Mouse (Mus musculus): ENCODE results near the gene Ccer1. TPM values are rescaled to one million over a fixed set of nuclear protein-coding genes. Genes with fewer than 3 reads are reported as not detected.
A peak's percentile ranks its signal among the peaks of the same experiment; 100 is the strongest.
"Not testable (repeated sequence)": the region's sequence is repeated elsewhere in the genome, so short reads cannot be mapped to it uniquely, and the experiment has no call there.

The Ccer1 gene
- not detected in 2 replicates for total RNA-seq (2014; fragmentation: Nextera tagmentation)
- total RNA-seq (2017) = not detected in 2 replicates

- ATAC-seq (replicated peaks; ENCODE audit: poor library complexity, severe bottlenecking) = no peak
These were observed at the start of gene Ccer1 for GRCm38 (mm10) chr10:97692913-97693312. TSS of gene Ccer1 (plus strand) at chr10:97693059.

DNA sequence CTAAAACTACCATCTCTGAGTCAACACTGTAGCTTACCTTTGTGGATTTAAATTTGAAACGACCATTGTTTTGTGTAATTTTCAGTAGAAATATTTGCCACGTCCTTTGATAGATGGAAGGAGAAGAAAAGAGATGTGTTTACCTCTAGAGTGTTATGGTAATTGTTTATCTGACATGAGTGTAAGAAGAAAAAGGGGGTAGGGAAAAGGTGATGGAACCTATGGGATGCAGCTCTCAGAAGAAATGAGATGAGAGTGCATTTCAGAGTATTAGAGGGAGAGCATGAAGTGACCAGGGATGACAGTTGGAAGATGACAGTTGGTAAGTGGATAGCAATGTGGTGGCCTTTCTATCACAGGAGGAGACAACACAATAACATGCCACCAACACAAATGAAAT lies 49.1 kb upstream of the Ccer1 start, which contains the start of gene Epyc:
TSS of gene Epyc (plus strand) at position 301 of the 400 bp plus-strand sequence.
- no peak for ATAC-seq (replicated peaks; ENCODE audit: poor library complexity, severe bottlenecking)

DNA sequence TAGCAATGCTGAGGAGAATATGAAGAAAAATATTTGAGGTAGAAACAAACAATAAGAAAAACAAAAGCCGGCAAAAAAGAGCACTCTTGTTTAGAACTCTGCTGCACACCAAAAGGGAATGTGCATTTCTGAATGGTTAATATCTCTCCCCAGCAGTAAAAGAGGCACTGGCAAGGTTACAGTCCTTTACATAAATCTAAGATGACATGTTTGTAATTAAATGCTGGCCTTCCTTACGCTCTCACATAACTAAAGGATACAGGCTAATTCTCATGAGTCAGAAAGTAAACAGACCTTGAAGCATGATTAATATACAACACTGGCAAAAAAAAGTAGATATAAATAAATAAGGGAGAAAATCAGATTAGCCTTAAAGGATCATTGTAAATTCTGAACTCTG lies 42.5 kb upstream of the Ccer1 start:
- no peak for ATAC-seq (replicated peaks; ENCODE audit: poor library complexity, severe bottlenecking)

- ATAC-seq (replicated peaks; ENCODE audit: poor library complexity, severe bottlenecking) = no peak
These were observed 33.4 kb upstream of the Ccer1 start for GRCm38 (mm10) chr10:97659489-97659888.

GRCm38 (mm10) chr10:97668656-97669055 lies 24.2 kb upstream of the Ccer1 start:
- ATAC-seq (replicated peaks; ENCODE audit: poor library complexity, severe bottlenecking) = no peak

DNA sequence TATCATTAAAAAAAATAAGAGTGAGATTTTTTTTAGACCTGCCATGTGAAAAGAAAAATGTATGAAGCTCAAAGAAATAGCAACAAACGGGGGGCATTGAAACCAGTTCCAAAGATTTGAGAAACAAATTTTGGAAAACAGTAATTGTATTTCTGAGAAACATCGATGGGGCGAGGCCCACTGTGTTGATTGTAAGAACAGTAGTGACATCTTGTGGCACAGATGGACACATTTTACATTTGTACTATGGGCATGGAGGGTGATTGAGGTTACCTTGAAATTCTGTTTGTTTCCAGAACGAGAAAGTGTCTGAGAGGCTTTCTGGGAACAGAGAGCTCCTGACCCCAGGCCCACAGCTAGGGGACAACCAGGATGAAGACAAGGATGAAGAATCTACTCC lies 22.7 kb upstream of the Ccer1 start:
- no peak for ATAC-seq (replicated peaks; ENCODE audit: poor library complexity, severe bottlenecking)

- ATAC-seq (replicated peaks; ENCODE audit: poor library complexity, severe bottlenecking) = no peak
These were observed 19.6 kb upstream of the Ccer1 start for GRCm38 (mm10) chr10:97673239-97673638.

DNA sequence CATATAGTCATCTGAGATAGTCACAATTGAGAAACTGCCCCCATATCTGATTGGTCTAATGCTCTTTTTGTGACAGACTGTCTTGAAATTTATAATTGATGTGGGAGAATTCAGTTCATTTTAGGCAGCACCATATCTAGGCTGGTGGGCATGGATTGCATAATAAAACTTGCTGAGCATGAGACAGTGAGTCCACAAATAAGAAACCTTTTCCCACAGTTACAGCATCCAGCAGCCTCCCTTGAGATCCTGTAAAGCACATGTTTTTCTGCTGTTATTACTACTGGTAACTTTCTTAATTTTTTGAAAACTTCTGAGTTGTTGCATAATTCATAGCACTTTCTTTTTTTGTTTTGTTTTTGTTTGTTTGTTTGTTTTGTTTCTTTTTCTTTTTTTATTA lies 9.9 kb upstream of the Ccer1 start:
- no peak for ATAC-seq (replicated peaks; ENCODE audit: poor library complexity, severe bottlenecking)

DNA sequence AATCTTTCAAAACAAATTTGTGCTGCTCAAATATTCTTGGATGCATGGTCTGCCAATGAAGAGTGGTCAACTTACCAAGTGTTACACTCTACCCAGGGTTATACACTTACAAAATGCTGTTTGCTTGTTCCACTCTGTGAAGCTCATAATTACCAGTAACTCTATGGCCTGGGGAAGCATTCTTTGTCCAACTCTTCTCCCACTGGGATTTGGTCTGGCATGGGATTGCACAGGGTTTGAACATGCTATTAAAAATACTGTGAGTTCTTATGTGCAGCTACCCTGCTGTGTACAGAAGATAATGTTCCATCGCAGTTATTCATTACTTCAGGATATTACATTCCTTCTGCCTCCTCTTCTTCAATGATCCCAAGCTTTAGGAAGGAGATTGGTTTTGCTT lies 5.7 kb upstream of the Ccer1 start:
- no peak for ATAC-seq (replicated peaks; ENCODE audit: poor library complexity, severe bottlenecking)

GRCm38 (mm10) chr10:97689425-97689824 lies 3.4 kb upstream of the Ccer1 start:
- no peak for ATAC-seq (replicated peaks; ENCODE audit: poor library complexity, severe bottlenecking)

DNA sequence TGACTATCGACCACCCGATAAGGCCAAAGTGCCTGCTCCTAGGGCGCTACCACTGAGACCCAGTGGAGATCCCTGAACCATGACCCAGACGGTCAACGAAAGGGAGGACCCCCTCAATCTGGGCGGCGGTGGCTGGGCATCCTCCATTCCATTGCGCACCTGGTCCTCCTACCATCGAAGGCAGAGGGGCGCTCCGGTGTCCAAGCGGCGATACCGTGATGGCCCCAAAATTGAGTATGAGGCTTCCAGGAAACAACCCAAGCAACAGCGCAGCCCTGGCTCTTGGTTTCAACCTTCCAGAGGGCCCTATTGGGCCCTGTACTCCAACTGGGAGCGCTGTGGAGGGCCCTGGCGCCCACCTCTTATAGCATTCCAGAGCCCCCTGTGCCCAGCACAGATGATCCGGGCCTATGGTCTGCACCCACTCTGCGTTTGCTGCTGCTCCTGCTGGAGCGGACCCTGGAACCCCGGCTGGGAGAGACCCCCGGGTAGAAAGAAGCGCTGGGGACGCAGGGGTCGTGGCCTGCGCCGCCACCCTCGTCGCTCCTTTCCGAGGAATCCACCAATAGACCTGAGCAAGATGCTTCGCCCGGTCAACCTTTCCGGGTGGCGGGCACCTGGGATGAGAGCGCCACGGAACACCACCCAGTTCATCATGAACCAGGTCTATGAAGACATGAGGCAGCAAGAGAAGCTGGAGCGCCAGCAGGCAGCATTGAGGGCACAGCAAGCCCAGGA lies 708 bp downstream of the Ccer1 start:
- ATAC-seq (replicated peaks; ENCODE audit: poor library complexity, severe bottlenecking) = no peak

DNA sequence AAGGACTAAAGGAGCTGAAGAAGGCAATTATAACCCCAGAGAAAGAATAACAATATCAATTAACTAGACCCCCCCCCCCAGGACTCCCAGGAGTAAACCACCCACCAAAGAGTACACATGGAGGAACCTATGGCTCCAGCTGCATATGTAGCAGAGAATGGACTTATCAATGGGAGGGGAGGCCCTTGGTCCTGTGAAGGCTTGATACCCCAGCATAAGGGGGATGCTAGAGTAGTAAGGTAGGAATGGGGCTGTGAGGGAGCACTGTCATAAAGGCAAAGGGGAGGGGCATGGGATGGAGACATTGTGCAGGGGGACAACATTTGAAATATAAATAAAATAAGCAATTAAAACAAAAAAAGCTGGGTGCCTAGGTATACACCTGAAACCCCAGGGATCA lies 9.5 kb downstream of the Ccer1 start:
- no peak for ATAC-seq (replicated peaks; ENCODE audit: poor library complexity, severe bottlenecking)

DNA sequence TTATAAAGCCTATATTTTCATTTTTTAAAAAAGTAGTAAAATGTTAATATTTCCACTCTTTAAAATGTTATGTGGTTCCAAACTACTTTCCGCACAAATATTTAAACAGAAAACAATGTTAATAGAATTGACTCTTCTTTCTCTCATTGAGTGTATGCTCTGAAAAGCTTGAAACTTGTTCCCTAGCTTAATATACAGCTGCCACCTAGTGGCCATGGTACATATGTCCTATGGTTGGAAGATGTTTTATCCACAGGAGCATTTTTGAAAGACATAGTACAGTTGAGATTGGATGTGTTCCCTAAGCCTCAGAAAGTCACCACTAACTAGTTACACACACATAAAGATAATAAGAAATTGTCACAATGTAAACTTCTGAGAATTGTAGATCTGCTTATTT lies 11.7 kb downstream of the Ccer1 start:
- peak; percentile 70 for ATAC-seq (replicated peaks; ENCODE audit: poor library complexity, severe bottlenecking)

GRCm38 (mm10) chr10:97712687-97713086 lies 19.8 kb downstream of the Ccer1 start:
- ATAC-seq (replicated peaks; ENCODE audit: poor library complexity, severe bottlenecking) = peak; percentile 92

DNA sequence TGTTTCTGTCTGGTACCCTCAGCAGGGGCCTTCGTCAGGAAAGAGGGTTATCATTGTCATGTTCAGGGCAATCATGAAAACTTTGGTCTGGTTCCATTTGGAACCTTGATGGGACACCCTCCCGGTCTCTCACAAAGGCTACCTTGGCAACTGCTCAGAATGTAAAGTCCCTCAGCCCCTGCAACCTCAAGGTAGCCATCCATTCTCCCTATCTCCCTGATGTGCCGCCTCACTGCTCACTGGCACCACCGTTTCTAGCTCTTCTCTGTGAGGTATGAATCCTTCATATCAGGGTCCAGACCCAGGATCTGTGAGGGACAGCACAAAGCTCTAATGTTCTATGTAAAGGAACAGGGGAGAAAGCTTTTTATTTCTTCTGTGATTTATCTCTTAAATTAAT lies 21.7 kb downstream of the Ccer1 start:
- no peak for ATAC-seq (replicated peaks; ENCODE audit: poor library complexity, severe bottlenecking)

DNA sequence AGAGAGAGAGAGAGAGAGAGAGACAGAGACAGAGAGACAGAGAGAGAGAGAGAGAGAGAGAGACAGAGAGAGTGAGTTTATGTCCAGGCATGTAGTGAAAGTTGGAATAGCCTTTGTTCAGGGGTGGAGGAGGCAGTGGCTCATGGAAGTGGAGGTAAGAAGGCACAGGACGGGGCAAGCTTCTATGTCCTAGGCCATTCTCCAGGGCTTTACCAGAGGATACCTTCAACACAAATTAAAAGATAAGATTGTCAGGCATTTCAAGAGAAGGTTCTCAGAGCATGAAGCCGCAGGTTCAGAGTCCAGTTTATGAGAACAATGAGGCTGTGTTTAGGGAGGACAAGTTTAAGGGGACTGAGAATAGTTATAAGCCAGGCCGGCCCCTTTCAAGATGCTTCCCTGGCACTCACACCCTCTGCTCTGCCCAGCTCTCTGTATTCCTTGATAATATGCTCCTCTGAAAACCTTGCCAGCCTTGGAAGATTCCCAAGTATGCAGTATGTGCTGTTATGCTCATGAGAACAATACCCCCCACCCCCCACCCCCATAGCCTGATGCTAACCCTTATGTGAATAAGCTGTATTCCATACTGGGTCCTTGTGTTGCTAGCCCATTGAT lies 22.5 kb downstream of the Ccer1 start:
- ATAC-seq (replicated peaks; ENCODE audit: poor library complexity, severe bottlenecking) = no peak

- no peak for ATAC-seq (replicated peaks; ENCODE audit: poor library complexity, severe bottlenecking)
These were observed 24.4 kb downstream of the Ccer1 start for GRCm38 (mm10) chr10:97717233-97717632.

DNA sequence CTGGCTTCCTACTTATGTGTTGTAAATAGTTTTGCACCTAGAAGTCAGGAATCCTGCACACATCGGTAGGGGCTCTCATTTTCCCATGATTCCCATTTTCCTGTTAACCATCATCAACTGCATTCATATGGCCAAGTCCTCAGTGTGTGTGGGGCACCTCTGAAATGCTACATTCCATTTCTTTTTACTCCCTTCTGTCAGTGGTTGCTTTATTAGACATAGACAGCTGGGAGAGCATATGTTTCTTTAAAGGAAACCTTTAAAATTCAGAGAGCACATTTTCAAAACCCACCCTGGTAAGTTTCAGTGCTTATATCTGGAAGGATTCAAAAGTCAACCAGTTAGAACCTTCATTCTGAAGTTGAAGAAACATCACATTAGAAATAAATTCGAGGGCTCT lies 25.2 kb downstream of the Ccer1 start:
- no peak for ATAC-seq (replicated peaks; ENCODE audit: poor library complexity, severe bottlenecking)

GRCm38 (mm10) chr10:97720625-97721024 lies 27.8 kb downstream of the Ccer1 start:
- no peak for ATAC-seq (replicated peaks; ENCODE audit: poor library complexity, severe bottlenecking)

- no peak for ATAC-seq (replicated peaks; ENCODE audit: poor library complexity, severe bottlenecking)
These were observed 29.9 kb downstream of the Ccer1 start for GRCm38 (mm10) chr10:97722709-97723108.

- no peak for ATAC-seq (replicated peaks; ENCODE audit: poor library complexity, severe bottlenecking)
These were observed 33.1 kb downstream of the Ccer1 start for GRCm38 (mm10) chr10:97725929-97726328.

DNA sequence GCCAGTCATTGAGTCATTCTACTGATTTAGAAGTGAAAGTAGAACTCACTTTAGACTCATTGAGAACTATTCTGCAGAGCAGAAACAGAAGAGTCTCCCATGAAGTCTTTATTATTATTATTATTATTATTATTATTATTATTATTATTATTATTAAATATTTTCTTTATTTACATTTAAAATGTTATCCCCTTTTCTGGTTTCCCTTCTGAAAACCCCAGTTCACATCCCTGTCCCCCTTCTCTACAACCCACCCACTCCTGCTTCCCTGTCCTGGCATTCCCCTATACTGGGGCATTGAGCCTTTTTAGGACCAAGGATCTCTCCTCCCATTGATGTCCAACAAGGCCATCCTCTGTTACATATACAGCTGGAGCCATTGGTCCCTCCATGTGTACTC lies 33.8 kb downstream of the Ccer1 start, which contains the start of gene C030005K15Rik:
TSS of gene C030005K15Rik (minus strand) at position 101 of the 400 bp plus-strand sequence.
- ATAC-seq (replicated peaks; ENCODE audit: poor library complexity, severe bottlenecking) = not testable (repeated sequence)
